Mouse (Mus musculus): ENCODE results near the gene Tnfrsf1a.

GRCm38 (mm10) chr6:125405461-125406382 is 56.6 kb downstream of the Tnfrsf1a start:
- no peak for TF ChIP-seq GATA1 (IDR thresholded peaks at IDR 0.05; ENCODE audit: borderline replicate concordance, low read length)
- TF ChIP-seq FLI1 (IDR thresholded peaks at IDR 0.05; ENCODE audit: low read length) = no peak

Measured in megakaryocyte, embryonic 14.5 days (primary cell).